Mouse (Mus musculus): Measurements from ENCODE around the gene Sorl1. TPM values are rescaled to one million over a fixed set of nuclear protein-coding genes. Genes with fewer than 3 reads are reported as not detected.

The Sorl1 gene
- polyA plus RNA-seq, 1 experiment: 25.1 TPM

DNA sequence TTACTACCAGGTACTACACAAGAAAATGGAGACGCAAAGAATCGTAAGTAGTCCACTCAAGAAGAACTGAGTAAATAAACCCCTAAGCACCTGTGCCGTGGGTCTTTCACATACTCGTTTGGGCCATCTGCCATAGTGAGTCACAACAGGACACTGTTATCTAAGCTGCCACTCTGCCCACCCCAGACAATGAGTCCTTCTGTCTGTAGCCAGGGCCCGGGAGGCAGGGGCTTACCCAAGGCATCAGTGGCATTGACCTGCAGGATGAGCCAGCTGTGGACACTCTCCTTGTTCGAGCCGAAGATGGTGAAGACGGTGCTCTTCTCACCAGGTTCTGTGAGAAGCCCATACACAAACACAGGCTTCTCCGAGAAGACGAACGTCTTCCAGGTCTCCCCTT lies 77.8 kb downstream of the Sorl1 start:
- TF ChIP-seq POLR2A (IDR thresholded peaks at IDR 0.05; ENCODE audit: borderline replicate concordance, low read depth, low read length): no peak
- no peak for TF ChIP-seq CTCF (IDR thresholded peaks at IDR 0.05; ENCODE audit: low read depth, low read length)
- no peak overlapping the region for H3K4me3 ChIP-seq (ENCODE audit: insufficient read depth, low read length)

DNA sequence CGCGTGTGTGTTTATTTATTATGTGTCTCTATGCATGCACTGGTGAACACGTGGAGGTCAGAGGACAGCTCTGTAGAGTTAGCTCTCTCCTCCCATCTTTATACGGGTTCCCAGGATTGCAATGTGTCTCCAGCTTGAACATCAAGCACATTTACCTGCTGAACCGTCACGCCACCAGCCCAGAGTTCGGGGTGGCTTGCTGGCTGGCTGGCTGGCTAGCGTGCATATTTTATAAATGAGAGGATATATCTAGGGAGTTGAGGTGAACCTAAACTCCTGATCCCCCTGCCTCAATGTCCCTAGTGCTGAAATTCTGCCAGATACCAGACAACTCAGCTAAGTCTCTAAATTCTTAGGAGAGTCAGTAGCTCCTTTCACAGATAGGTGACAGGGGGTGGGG lies 79.4 kb downstream of the Sorl1 start:
- TF ChIP-seq POLR2A (IDR thresholded peaks at IDR 0.05; ENCODE audit: borderline replicate concordance, low read depth, low read length) (no peak), CTCF (IDR thresholded peaks at IDR 0.05; ENCODE audit: low read depth, low read length) (no peak)
- Histone ChIP-seq H3K27ac (ENCODE audit: insufficient read depth, low read depth, low read length) (no peak overlapping the region), H3K4me3 (ENCODE audit: insufficient read depth, low read length) (no peak overlapping the region), H3K4me1 (ENCODE audit: control insufficient read depth, insufficient read depth, low read length) (no peaks in the 10 kb centered on the region)

More for the DNA sequence above, 77.8 kb downstream of the Sorl1 start:
- Histone ChIP-seq H3K4me1 (ENCODE audit: control insufficient read depth, insufficient read depth, low read length) (no peaks in the 10 kb centered on the region), H3K27ac (ENCODE audit: insufficient read depth, low read depth, low read length) (no peak overlapping the region)

DNA sequence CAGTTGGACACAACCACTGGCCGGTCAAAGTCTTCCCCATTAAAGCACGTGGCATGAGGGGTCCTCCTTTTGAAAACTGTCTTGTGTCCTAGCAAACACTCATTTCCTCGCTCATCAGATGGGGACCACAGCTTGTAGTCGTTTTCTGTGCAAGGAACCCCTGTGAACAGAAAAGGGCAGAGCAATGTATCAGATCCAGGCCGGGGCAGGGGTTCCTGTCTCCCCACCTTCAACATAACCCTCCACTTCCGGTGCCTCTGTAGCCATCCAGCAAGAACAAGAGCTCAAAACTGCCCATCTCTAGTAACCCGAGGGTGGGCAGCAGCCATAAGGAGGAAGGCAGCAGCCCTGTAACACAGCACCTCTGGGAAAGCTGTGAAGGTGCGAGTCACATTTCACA lies 80.2 kb downstream of the Sorl1 start:
- no peak for TF ChIP-seq CTCF (IDR thresholded peaks at IDR 0.05; ENCODE audit: low read depth, low read length)
- TF ChIP-seq POLR2A (IDR thresholded peaks at IDR 0.05; ENCODE audit: borderline replicate concordance, low read depth, low read length): no peak

DNA sequence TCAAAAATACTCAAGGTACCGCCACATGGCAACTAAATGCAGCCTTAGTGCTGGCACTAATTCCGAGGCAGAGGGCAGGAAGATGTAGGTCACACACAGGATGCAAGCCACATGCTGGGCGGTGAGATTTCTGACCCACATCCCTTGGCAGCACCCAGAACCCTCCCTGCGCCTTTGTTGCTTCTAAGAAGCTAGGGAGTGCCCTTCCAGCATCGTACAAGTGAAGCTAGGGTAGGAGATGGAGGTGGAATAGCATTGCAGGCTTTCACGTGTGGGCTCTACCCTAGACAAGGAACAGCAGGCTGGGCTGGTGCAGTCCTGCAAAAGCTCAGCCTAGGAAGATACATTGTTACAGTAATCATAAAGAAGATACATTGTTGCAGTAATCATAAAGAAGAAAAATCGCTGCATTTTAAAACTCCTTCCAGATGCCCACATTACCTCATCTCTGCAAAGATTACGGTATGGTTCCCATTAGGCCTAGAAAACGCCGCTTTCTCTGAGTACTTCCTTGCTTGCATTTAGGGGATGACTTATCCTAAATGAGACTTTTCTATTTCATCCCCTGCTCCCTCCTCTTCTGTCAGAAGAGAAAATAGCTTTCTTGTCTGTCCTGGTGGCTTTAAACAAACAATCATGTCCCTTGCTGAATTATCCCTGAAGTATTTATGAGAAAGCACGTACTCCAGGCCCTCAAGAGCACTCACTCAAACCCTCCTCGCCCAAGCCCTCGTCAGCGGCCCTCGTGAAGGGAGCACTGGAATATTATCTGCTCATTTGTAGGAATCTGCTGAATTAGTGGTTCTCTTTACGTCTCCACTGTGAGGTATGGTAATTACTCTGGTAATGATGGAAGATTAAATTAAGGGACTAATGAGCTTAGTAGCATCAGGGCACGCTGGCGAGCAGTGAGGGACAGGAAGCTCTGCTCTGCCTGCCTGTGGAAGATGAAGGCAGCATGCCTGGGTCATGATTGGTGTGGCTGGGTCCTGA lies 84.8 kb downstream of the Sorl1 start:
- no peak for TF ChIP-seq POLR2A (IDR thresholded peaks at IDR 0.05; ENCODE audit: borderline replicate concordance, low read depth, low read length)
- no peak for TF ChIP-seq CTCF (IDR thresholded peaks at IDR 0.05; ENCODE audit: low read depth, low read length)
- no peak overlapping the region for H3K4me3 ChIP-seq (ENCODE audit: insufficient read depth, low read length)
- H3K27ac ChIP-seq (ENCODE audit: insufficient read depth, low read depth, low read length): no peak overlapping the region
- peaks cover 5% of the 10 kb centered on the region; the same call in 1 of the 2 replicates for H3K4me1 ChIP-seq (ENCODE audit: control insufficient read depth, insufficient read depth, low read length)

More for the DNA sequence above, 80.2 kb downstream of the Sorl1 start:
- no peak overlapping the region for H3K4me3 ChIP-seq (ENCODE audit: insufficient read depth, low read length)
- H3K27ac ChIP-seq (ENCODE audit: insufficient read depth, low read depth, low read length): no peak overlapping the region
- no peaks in the 10 kb centered on the region for H3K4me1 ChIP-seq (ENCODE audit: control insufficient read depth, insufficient read depth, low read length)

DNA sequence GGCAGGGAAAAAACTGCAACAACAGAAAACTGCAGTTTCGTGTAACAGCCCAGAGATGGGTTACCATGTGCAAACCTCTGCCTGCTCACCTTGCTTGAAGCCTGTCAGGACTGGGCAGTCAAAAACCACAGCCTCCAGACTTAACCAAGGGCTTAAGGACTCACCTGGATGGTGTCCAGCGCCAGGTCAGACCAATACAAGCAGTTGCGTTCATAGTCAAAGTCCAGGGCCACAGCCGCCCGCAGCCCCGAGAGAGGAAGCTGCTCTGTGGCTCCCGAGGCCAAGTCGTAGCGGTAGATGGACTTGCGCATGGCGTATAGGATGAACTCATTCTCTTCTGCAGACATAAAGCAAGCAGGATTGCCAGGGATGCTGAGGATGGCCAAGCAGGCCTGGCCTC lies 87.2 kb downstream of the Sorl1 start:
- Histone ChIP-seq H3K4me3 (ENCODE audit: insufficient read depth, low read length) (no peak overlapping the region), H3K4me1 (ENCODE audit: control insufficient read depth, insufficient read depth, low read length) (peaks cover 5% of the 10 kb centered on the region; the same call in 1 of the 2 replicates), H3K27ac (ENCODE audit: insufficient read depth, low read depth, low read length) (no peak overlapping the region)
- TF ChIP-seq CTCF (IDR thresholded peaks at IDR 0.05; ENCODE audit: low read depth, low read length) (no peak), POLR2A (IDR thresholded peaks at IDR 0.05; ENCODE audit: borderline replicate concordance, low read depth, low read length) (no peak)

DNA sequence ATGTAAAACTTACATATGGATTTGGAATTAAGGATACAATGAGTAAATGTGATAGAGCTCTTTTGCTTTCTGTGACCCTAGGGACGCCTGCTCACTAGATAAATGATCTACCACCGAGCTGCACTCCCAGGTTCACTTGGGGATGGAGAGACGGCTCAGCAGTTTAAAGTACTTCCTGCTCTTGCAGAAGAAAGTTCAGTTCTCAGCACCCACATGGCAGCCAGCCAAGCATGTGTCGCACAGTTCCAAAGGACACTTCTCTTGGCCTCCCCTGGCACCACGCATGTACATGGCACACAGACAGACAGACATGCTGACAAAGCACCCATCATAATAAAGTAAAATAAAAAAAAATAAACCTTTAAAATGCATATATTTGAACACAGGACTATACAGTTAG lies 88.1 kb downstream of the Sorl1 start:
- TF ChIP-seq POLR2A (IDR thresholded peaks at IDR 0.05; ENCODE audit: borderline replicate concordance, low read depth, low read length) (no peak), CTCF (IDR thresholded peaks at IDR 0.05; ENCODE audit: low read depth, low read length) (no peak)
- Histone ChIP-seq H3K27ac (ENCODE audit: insufficient read depth, low read depth, low read length) (no peak overlapping the region), H3K4me3 (ENCODE audit: insufficient read depth, low read length) (no peak overlapping the region), H3K4me1 (ENCODE audit: control insufficient read depth, insufficient read depth, low read length) (peaks cover 5% of the 10 kb centered on the region; the same call in 1 of the 2 replicates)

DNA sequence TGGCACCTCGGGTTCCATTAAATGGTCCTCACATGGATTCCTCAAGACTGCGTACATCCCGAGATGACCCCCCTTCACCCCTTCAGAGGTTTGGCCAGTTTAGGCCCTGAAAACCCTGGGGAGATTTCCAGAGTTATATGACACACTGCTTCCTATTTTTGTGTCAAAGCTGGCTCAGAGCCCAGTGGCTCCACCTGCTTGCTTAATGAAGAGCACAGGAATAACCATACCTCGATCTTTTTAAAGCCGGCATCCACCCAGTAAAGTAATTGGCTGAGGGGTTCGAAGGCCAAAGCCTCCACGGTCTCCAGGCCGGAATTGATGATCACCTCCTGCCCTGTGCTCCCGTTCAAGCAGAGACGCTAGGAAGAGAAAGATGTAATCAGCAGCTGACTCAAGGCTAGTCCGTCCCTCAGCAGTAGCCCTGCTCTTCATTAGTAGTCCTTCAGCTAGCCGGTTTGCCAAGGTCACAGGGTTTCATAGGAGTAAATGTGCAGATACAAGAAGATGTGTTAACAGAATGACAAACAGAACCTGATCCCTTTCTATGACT lies 88.8 kb downstream of the Sorl1 start:
- Histone ChIP-seq H3K4me3 (ENCODE audit: insufficient read depth, low read length) (no peak overlapping the region), H3K27ac (ENCODE audit: insufficient read depth, low read depth, low read length) (no peak overlapping the region), H3K4me1 (ENCODE audit: control insufficient read depth, insufficient read depth, low read length) (peaks cover 5% of the 10 kb centered on the region; the same call in 1 of the 2 replicates)
- TF ChIP-seq CTCF (IDR thresholded peaks at IDR 0.05; ENCODE audit: low read depth, low read length): no peak
- no peak for TF ChIP-seq POLR2A (IDR thresholded peaks at IDR 0.05; ENCODE audit: borderline replicate concordance, low read depth, low read length)

DNA sequence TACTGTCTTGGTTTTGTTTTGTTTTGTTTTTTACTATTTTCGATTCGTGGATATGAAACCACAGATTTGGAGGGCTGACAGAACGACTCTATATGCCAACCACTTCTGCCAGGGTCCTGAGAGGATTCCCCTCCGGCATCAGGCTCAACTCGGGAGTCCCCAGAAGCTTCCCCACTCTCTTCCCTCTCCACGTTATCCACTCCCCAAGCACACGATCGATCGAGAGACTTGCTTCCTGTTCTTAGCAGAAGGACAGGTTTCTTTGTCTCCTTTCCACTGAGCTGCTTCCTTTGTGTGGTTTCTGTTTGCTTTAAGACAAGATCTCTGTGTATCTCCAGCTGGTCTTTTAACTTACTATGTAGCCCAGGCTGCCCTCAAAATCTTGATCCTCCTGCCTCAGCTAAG lies 90.0 kb downstream of the Sorl1 start:
- no peak for TF ChIP-seq POLR2A (IDR thresholded peaks at IDR 0.05; ENCODE audit: borderline replicate concordance, low read depth, low read length)
- no peak for TF ChIP-seq CTCF (IDR thresholded peaks at IDR 0.05; ENCODE audit: low read depth, low read length)
- H3K4me3 ChIP-seq (ENCODE audit: insufficient read depth, low read length): no peak overlapping the region
- no peak overlapping the region for H3K27ac ChIP-seq (ENCODE audit: insufficient read depth, low read depth, low read length)
- peaks cover 12% of the 10 kb centered on the region for H3K4me1 ChIP-seq (ENCODE audit: control insufficient read depth, insufficient read depth, low read length)

DNA sequence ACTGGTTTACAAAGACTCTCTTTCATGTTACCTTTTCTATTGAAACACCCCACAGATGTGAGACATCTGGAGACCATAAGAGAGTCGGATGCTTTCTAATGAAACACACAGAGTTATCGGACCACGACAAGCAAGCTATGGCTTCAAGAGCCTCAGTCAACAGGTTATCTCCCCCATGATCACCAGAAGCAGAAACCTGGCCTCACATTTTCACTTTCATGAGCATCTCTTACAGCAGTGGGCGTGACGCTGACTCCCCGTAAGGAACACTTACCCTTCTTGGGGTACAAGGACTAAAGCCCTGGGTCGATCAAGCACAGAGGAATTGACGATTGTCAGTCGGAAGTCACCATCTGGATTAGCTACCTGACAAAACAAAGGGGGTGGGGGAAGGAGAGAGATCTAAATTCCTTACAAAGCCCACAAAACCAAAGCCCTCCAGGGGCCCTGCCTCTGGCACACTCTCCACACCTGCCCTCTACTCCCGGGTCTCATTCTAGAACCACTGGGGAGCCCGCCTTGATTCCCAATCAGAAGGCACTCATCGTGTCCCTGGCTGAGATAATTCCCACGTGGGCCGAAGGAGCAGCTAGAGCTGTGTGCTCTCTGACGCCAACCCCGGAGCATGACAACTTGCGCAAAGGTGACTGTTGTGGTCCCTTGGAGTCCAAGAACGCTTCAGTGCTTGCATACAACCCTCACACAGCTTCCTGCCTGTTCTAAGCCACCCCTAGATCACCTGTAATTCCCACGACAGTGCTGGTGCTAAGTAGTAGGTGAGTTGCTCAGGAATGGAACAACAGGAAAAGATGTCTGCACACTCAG lies 90.6 kb downstream of the Sorl1 start:
- Histone ChIP-seq H3K4me1 (ENCODE audit: control insufficient read depth, insufficient read depth, low read length) (peaks cover 18% of the 10 kb centered on the region), H3K4me3 (ENCODE audit: insufficient read depth, low read length) (no peak overlapping the region), H3K27ac (ENCODE audit: insufficient read depth, low read depth, low read length) (no peak overlapping the region)
- TF ChIP-seq POLR2A (IDR thresholded peaks at IDR 0.05; ENCODE audit: borderline replicate concordance, low read depth, low read length) (no peak), CTCF (IDR thresholded peaks at IDR 0.05; ENCODE audit: low read depth, low read length) (no peak)

Measured in bone marrow macrophage, adult 2 months (primary cell).